Mouse (Mus musculus) thymus, postnatal 0 days (tissue): ENCODE data around the gene Lrfn4. TPM values are rescaled to one million over a fixed set of nuclear protein-coding genes. Genes with fewer than 3 reads are reported as not detected.

Experiments
- DNase-seq: peaks from one replicate; pipeline ENCODE4 v3.0.0-alpha.2; 2015; ENCODE audit warnings: low spot score
- microRNA-seq: library from miRNA; unstranded; fragments of <30 nt; microRNA quantifications from one replicate; pipeline ENCODE4, GENCODE M21; 2016; ENCODE audit warnings: borderline number of aligned reads
- polyA plus RNA-seq: library from polyadenylated mRNA; unstranded; fragments of >200 nt; fragmentation: Nextera tagmentation; extraction: Ambion mirVana; gene quantifications from 2 replicates; pipeline ENCODE4 v1.2.1, GENCODE M21; 2015

Lrfn4 gene
- polyA plus RNA-seq, 1 experiment from 2014 or later: 1.8 TPM

- no peak for DNase-seq
Measured at GRCm38 (mm10) chr19:4570237-4570613, 45.2 kb downstream of the Lrfn4 start.

DNA sequence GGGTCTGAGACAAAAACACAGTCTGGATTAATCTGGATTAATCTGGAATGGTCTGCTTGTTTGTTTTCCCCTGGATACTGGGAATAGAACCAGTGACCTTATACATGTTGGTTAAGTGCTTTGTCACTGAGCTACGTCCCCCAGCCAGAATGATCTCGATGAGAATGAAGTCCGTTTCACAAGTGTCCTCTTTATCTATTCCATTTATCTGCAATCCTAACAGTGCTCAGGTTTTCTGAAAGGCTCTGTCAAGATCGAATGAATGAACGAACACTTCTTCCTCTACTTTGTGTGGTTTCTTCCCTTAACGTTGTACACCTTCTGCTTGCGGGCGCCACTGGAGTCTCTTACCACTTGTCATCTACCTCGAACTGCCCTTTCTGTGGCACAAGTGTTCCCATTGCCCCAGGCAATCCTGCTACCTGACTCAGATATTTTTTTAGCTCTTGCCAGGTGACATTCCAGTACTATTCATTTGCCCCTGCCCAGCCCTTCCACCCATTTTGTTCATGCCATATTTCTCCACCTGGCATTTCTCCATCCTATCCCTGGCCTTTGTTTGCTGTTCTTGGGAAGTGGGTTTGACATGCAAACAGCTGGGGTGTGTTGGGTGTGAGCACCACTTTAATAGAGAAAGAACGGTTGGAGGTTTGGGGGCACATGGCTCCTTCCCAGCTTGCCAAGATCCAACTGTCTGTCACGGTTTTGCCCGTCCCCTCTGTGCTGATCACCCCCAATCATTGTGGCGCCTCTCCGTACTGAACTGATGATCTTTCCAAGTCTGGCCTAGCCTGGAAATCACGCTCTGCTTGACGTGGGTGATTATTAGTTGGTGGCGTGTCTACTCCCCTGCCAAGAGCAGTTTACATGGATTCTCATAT, 45.9 kb downstream of the Lrfn4 start:
- DNase-seq: no peak

DNA sequence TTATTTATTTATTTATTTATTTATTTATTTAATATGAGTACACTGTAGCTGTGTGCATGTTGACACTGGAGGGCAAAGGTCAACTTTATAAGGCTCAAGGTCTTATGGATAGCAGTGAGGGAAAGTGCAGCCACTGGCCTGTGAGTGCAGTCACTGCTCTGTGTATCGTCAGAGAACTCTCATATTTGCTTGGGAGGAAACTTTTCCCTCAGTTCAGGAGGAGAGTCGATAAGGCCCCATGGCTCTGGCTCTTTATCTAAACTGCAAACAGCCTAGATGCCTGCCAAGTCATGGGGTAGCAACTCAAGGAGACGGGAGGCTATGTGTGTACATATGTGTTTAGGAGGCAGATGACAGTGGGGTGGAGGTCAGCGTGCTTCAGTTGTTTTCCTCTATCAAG, 46.6 kb downstream of the Lrfn4 start:
- DNase-seq: no peak

DNA sequence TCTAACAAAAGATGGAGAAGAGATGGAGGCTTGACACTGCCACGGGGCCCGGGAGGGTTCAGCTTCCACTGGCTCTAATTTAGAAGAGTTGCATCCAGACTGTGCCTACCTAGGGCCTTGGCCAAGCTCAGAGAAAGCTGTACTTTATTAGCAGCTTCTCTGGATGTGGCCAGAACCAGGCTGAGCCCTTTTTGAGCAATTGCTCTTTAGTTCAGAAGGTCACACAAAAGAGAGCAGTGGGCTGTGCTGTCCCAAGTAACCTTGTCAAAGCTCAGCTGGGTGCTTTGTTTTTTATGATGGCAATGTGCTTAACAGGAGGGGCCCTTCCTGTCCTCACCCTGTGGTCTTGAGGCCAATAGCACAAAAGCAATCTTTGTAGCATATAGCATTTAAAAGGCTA, 47.8 kb downstream of the Lrfn4 start:
- no peak for DNase-seq

DNA sequence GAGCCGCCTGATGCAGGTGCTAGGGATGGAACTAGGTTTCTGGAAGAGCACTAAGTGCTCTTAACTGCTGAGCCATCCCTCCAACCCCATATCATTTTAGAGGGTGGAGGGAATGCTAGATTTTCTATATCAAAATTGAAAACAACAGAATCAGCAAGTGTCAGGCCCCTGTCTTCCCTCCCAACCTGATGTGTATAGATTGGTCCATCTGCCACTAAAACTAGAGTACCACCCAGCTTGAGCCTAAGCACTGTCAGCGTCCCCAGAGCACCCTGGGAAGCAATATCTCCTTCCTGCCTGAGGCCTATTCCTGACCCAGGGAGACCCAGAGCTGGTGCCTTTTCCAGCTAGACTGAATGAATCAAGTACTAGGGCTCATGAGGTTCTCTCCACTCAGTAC, 48.6 kb downstream of the Lrfn4 start:
- no peak for DNase-seq

DNA sequence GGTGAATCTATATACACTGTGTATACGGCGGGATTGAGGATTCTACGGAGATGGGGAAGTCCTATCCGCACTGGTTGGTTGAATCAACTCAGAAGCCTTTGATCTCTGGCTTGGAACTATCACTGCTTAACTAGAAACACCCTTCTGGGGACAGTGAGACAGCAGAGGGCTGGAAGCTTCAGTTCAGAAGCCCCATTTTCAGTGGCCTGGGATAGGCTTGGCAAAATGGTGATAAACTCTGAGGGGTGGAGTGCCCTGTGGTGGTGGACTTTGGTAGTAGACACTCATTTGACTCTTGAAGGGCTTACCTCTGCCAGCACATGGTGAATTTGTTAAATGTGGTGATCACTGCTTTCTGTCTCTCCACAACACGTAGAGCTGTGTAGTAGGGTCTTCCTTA, 49.8 kb downstream of the Lrfn4 start:
- DNase-seq: no peak

Small RNA genes within 50 kb of the gene (microRNA-seq; reads per million reads assigned to microRNA genes)
- not detected for gene Mir6986

Other genes starting within 250 kb of the Lrfn4 start
- 26.0 and 27.6 TPM in 2 replicates for gene Kdm2a, start 217.4 kb downstream of the Lrfn4 start, polyA plus RNA-seq
- gene Rhod, start 176.2 kb downstream of the Lrfn4 start, polyA plus RNA-seq: 6.6 and 7.7 TPM in 2 replicates
- 0.82 and 1.5 TPM in 2 replicates for gene Syt12, start 138.2 kb downstream of the Lrfn4 start, polyA plus RNA-seq
- not detected in 2 replicates for gene 2010003K11Rik, start 117.1 kb downstream of the Lrfn4 start, polyA plus RNA-seq
- 5.2 and 5.3 TPM in 2 replicates for gene Pcx, start 105.2 kb downstream of the Lrfn4 start, polyA plus RNA-seq
- gene Rce1, start 10.0 kb upstream of the Lrfn4 start, polyA plus RNA-seq: 51.0 and 51.9 TPM in 2 replicates
- gene Gm960, start 83.0 kb upstream of the Lrfn4 start, polyA plus RNA-seq: 1.9 and 2.8 TPM in 2 replicates
- gene Sptbn2, start 95.5 kb upstream of the Lrfn4 start, polyA plus RNA-seq: 0.09 and 0.13 TPM in 2 replicates
- gene Rbm4b, start 140.8 kb upstream of the Lrfn4 start, polyA plus RNA-seq: 39.1 and 49.0 TPM in 2 replicates
- gene Rbm4, start 178.2 kb upstream of the Lrfn4 start, polyA plus RNA-seq: 62.0 and 72.5 TPM in 2 replicates
- gene Gm21992, start 195.9 kb upstream of the Lrfn4 start, polyA plus RNA-seq: 35.6 and 36.7 TPM in 2 replicates
- 51.4 and 67.4 TPM in 2 replicates for gene Rbm14, start 196.0 kb upstream of the Lrfn4 start, polyA plus RNA-seq
- gene Ccs, start 223.7 kb upstream of the Lrfn4 start, polyA plus RNA-seq: 41.1 and 43.4 TPM in 2 replicates
- 0.13 TPM in 1 of 2 replicates, not detected in the other for gene Ccdc87, start 223.7 kb upstream of the Lrfn4 start, polyA plus RNA-seq
- 11.3 and 12.4 TPM in 2 replicates for gene Ctsf, start 239.5 kb upstream of the Lrfn4 start, polyA plus RNA-seq